Mouse (Mus musculus): ENCODE data around the gene Ralgapa2. TPM values are rescaled to one million over a fixed set of nuclear protein-coding genes. Genes with fewer than 3 reads are reported as not detected.

Ralgapa2 gene
- polyA plus RNA-seq, 1 experiment from 2014 or later, result 9.0 TPM

- Histone ChIP-seq H3K36me3 (ENCODE audit: control insufficient read depth, insufficient read depth, low read length) (no peaks in the 10 kb centered on the region), H3K9me3 (ENCODE audit: control insufficient read depth, low read length) (no peaks in the 10 kb centered on the region), H3K27me3 (ENCODE audit: control insufficient read depth, insufficient read depth, low read length) (no peaks in the 10 kb centered on the region), H3K9ac (ENCODE audit: low read length) (no peak overlapping the region), H3K4me2 (no peak overlapping the region), H3K4me3 (ENCODE audit: low read depth, low read length) (no peak overlapping the region), H3K27ac (ENCODE audit: low read depth, low read length) (no peak overlapping the region), H3K4me1 (ENCODE audit: control insufficient read depth, insufficient read depth, low read length) (no peaks in the 10 kb centered on the region)
- ATAC-seq (ENCODE audit: low FRiP score) (no peak), DNase-seq (ENCODE audit: low spot score, missing footprints) (no peak)
- WGBS, result 79% methylated on average over 8 of the region's 8 CpGs
These were observed 21.2 kb upstream of the Ralgapa2 start for GRCm38 (mm10) chr2:146533118-146533949.

DNA sequence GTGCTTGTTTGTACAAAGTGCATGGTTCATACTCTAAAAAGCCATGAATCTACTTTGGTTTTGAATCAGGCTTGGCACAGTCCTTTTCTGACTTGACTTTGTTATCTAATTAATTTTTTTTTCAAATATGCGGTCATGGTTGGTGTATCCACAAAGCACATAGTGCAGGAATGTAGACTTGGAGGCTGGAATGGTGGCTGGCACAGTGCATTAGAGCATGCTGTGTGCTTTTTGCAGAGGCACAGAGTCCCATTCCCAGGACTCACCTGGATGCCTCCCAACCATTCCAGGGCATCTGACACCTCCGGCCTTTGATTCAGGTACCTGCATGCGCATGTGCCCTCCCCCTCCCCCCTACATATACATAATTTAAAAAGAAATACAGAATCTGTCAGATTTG is 20.3 kb upstream of the Ralgapa2 start:
- WGBS, result 92% methylated on average over 3 of the region's 3 CpGs
- DNase-seq (ENCODE audit: low spot score, missing footprints) (no peak), ATAC-seq (ENCODE audit: low FRiP score) (no peak)
- Histone ChIP-seq H3K4me1 (ENCODE audit: control insufficient read depth, insufficient read depth, low read length) (no peaks in the 10 kb centered on the region), H3K9me3 (ENCODE audit: control insufficient read depth, low read length) (no peaks in the 10 kb centered on the region), H3K27me3 (ENCODE audit: control insufficient read depth, insufficient read depth, low read length) (no peaks in the 10 kb centered on the region), H3K4me3 (ENCODE audit: low read depth, low read length) (no peak overlapping the region), H3K9ac (ENCODE audit: low read length) (no peak overlapping the region), H3K27ac (ENCODE audit: low read depth, low read length) (no peak overlapping the region), H3K4me2 (no peak overlapping the region), H3K36me3 (ENCODE audit: control insufficient read depth, insufficient read depth, low read length) (no peaks in the 10 kb centered on the region)

DNA sequence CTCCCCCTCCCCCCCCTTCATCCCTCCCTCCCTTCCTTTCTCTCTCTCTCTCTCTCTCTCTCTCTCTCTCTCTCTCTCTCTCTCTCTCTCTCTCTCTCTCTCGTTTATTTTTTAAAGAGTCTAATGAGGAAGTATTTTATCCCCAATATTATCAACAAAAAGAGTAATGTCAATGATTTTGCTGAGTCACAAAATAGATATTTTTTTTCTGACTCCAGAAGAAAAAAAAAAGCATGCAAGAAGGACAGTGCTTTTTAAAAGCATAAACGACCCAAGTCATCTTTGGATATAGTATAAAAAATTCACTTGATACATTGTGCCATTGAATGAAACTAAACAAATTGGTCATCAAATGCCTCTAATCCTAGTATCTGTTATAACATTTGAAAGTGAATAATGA is 13.3 kb upstream of the Ralgapa2 start:
- no peaks in the 10 kb centered on the region for H3K9me3 ChIP-seq (ENCODE audit: control insufficient read depth, low read length)
- 67% methylated on average over 2 of the region's 2 CpGs for WGBS
- H3K4me2 ChIP-seq, result no peak overlapping the region
- no peak for DNase-seq (ENCODE audit: low spot score, missing footprints)
- H3K4me1 ChIP-seq (ENCODE audit: control insufficient read depth, insufficient read depth, low read length), result no peaks in the 10 kb centered on the region
- no peak overlapping the region for H3K4me3 ChIP-seq (ENCODE audit: low read depth, low read length)
- H3K9ac ChIP-seq (ENCODE audit: low read length), result no peak overlapping the region
- ATAC-seq (ENCODE audit: low FRiP score), result no peak
- H3K27me3 ChIP-seq (ENCODE audit: control insufficient read depth, insufficient read depth, low read length), result no peaks in the 10 kb centered on the region
- no peak overlapping the region for H3K27ac ChIP-seq (ENCODE audit: low read depth, low read length)
- H3K36me3 ChIP-seq (ENCODE audit: control insufficient read depth, insufficient read depth, low read length), result no peaks in the 10 kb centered on the region

- Histone ChIP-seq H3K4me2 (no peak overlapping the region), H3K4me3 (ENCODE audit: low read depth, low read length) (no peak overlapping the region), H3K36me3 (ENCODE audit: control insufficient read depth, insufficient read depth, low read length) (no peaks in the 10 kb centered on the region), H3K27ac (ENCODE audit: low read depth, low read length) (no peak overlapping the region), H3K4me1 (ENCODE audit: control insufficient read depth, insufficient read depth, low read length) (no peaks in the 10 kb centered on the region), H3K9me3 (ENCODE audit: control insufficient read depth, low read length) (no peaks in the 10 kb centered on the region), H3K9ac (ENCODE audit: low read length) (no peak overlapping the region), H3K27me3 (ENCODE audit: control insufficient read depth, insufficient read depth, low read length) (no peaks in the 10 kb centered on the region)
- WGBS, result 88% methylated on average over 4 of the region's 4 CpGs
- ATAC-seq (ENCODE audit: low FRiP score) (no peak), DNase-seq (ENCODE audit: low spot score, missing footprints) (no peak)
These were observed 12.7 kb upstream of the Ralgapa2 start for GRCm38 (mm10) chr2:146524685-146525415.

DNA sequence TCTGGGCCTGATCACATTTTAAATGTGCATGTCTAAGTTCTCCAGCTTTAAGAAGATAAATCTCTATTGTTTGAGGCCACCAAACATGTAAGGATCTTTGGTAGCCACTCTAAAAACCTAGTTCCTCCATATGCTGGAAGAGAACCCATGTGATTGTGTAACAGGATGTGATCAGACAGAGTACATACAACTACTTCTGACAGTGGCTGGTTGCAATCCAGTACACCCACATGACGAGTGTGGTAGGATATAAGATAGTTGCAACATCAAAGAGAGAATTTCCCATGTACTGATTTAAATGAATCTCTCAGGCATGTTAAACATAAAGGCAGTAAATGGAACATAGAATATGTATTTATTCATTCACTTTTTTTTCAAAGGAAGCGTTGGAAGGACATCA is 4.8 kb upstream of the Ralgapa2 start:
- H3K4me2 ChIP-seq, result no peak overlapping the region
- ATAC-seq (ENCODE audit: low FRiP score) (no peak), DNase-seq (ENCODE audit: low spot score, missing footprints) (no peak)
- 87% methylated on average over 2 of the region's 2 CpGs for WGBS
- H3K9me3 ChIP-seq (ENCODE audit: control insufficient read depth, low read length), result no peaks in the 10 kb centered on the region
- H3K4me1 ChIP-seq (ENCODE audit: control insufficient read depth, insufficient read depth, low read length), result no peaks in the 10 kb centered on the region
- no peaks in the 10 kb centered on the region for H3K27me3 ChIP-seq (ENCODE audit: control insufficient read depth, insufficient read depth, low read length)
- no peaks in the 10 kb centered on the region for H3K36me3 ChIP-seq (ENCODE audit: control insufficient read depth, insufficient read depth, low read length)
- no peak overlapping the region for H3K27ac ChIP-seq (ENCODE audit: low read depth, low read length)
- no peak overlapping the region for H3K4me3 ChIP-seq (ENCODE audit: low read depth, low read length)
- no peak overlapping the region for H3K9ac ChIP-seq (ENCODE audit: low read length)

DNA sequence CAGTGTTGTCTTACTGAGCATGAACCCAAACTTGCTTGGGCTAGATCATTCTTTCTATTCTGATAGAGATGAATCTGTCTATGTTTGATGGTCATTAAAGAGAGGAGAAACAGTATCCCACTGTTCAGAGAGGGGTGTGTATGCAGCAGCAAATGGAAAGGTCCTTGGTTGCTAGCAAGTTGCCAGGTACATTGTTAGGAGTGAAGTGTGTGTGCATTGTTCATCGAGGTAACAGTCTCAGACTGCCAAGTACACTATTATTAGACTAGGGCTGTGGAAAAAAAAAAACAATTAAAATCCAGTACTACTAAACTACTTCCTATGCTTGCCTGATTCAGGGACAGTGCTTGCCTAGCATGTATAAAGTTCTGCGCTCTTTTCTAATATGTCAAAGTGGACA is 2.9 kb upstream of the Ralgapa2 start:
- no peak for ATAC-seq (ENCODE audit: low FRiP score)
- WGBS, result 91% methylated on average over 2 of the region's 2 CpGs
- no peaks in the 10 kb centered on the region for H3K9me3 ChIP-seq (ENCODE audit: control insufficient read depth, low read length)
- H3K9ac ChIP-seq (ENCODE audit: low read length), result no peak overlapping the region
- H3K4me1 ChIP-seq (ENCODE audit: control insufficient read depth, insufficient read depth, low read length), result peaks cover 9% of the 10 kb centered on the region
- H3K27ac ChIP-seq (ENCODE audit: low read depth, low read length), result no peak overlapping the region
- no peak overlapping the region for H3K4me3 ChIP-seq (ENCODE audit: low read depth, low read length)
- DNase-seq (ENCODE audit: low spot score, missing footprints), result no peak
- no peak overlapping the region for H3K4me2 ChIP-seq
- no peaks in the 10 kb centered on the region for H3K27me3 ChIP-seq (ENCODE audit: control insufficient read depth, insufficient read depth, low read length)
- H3K36me3 ChIP-seq (ENCODE audit: control insufficient read depth, insufficient read depth, low read length), result no peaks in the 10 kb centered on the region

DNA sequence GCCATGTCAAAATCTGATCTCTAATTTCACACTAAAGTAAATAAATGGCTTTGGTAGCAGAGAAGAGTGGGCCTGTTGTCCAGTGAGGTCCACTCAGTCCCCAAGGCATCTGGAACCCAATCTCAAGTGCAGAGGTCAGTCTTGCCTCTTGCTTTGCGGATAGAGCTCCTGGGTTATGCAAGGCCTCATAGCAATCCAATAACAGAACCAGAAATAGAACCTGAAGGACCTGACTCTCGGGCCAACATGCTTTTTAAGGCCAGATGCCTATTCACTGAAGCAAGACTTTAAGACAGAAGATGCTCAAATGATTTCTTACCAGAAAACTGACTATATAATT is 407 bp upstream of the Ralgapa2 start:
- Histone ChIP-seq H3K9me3 (ENCODE audit: control insufficient read depth, low read length) (no peaks in the 10 kb centered on the region), H3K9ac (ENCODE audit: low read length) (peak overlapping the region; percentile 13; the same call in 1 of the 2 replicates), H3K4me2 (peak overlapping the region; percentile 32; the same call in 1 of the 2 replicates), H3K36me3 (ENCODE audit: control insufficient read depth, insufficient read depth, low read length) (no peaks in the 10 kb centered on the region), H3K27ac (ENCODE audit: low read depth, low read length) (no peak overlapping the region), H3K4me1 (ENCODE audit: control insufficient read depth, insufficient read depth, low read length) (peaks cover 9% of the 10 kb centered on the region), H3K27me3 (ENCODE audit: control insufficient read depth, insufficient read depth, low read length) (no peaks in the 10 kb centered on the region), H3K4me3 (ENCODE audit: low read depth, low read length) (peak overlapping the region; percentile 70; the same call in 1 of the 2 replicates)
- ATAC-seq (ENCODE audit: low FRiP score) (peak; percentile 1; the same call in 1 of the 2 replicates), DNase-seq (ENCODE audit: low spot score, missing footprints) (peak; percentile 87)
- 76% methylated on average over 2 of the region's 2 CpGs for WGBS

DNA sequence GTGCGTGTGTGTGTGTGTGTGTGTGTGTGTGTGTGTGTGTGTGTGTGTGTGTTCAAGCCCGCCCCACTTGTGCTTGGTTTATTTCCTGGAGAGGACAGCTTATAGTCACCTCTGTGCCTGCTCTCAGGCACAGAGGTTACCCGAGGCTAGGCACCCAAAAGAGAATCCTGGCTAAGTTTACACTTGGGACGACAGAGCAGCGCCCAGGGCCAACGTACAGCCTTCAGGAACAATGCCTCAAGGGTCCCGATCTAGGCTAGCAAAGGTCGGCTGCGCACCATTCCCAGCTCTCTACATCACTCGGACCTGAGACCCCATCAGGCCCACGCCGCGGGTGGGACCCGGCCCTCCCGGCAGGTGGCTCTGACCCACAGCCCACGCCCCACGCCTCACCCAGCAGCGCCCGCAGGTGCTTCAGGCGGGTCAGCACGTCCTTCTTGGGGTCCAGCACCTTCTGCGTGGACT is 711 bp downstream of the Ralgapa2 start:
- DNase-seq (ENCODE audit: low spot score, missing footprints), result no peak
- Histone ChIP-seq H3K4me3 (ENCODE audit: low read depth, low read length) (peak overlapping the region; percentile 70), H3K9me3 (ENCODE audit: control insufficient read depth, low read length) (no peaks in the 10 kb centered on the region), H3K27ac (ENCODE audit: low read depth, low read length) (peak overlapping the region; percentile 47), H3K27me3 (ENCODE audit: control insufficient read depth, insufficient read depth, low read length) (no peaks in the 10 kb centered on the region), H3K36me3 (ENCODE audit: control insufficient read depth, insufficient read depth, low read length) (no peaks in the 10 kb centered on the region), H3K4me1 (ENCODE audit: control insufficient read depth, insufficient read depth, low read length) (peaks cover 9% of the 10 kb centered on the region), H3K4me2 (peak overlapping the region; percentile 73), H3K9ac (ENCODE audit: low read length) (peak overlapping the region; percentile 88)
- under 1% methylated on average over 22 of the region's 22 CpGs for WGBS
- ATAC-seq (ENCODE audit: low FRiP score), result no peak

- Histone ChIP-seq H3K27ac (ENCODE audit: low read depth, low read length) (no peak overlapping the region), H3K9ac (ENCODE audit: low read length) (peak overlapping the region; percentile 88; the same call in 1 of the 2 replicates), H3K27me3 (ENCODE audit: control insufficient read depth, insufficient read depth, low read length) (no peaks in the 10 kb centered on the region), H3K9me3 (ENCODE audit: control insufficient read depth, low read length) (no peaks in the 10 kb centered on the region), H3K4me3 (ENCODE audit: low read depth, low read length) (peak overlapping the region; percentile 70), H3K4me1 (ENCODE audit: control insufficient read depth, insufficient read depth, low read length) (peaks cover 9% of the 10 kb centered on the region), H3K4me2 (peak overlapping the region; percentile 73), H3K36me3 (ENCODE audit: control insufficient read depth, insufficient read depth, low read length) (no peaks in the 10 kb centered on the region)
- DNase-seq (ENCODE audit: low spot score, missing footprints) (peak; percentile 88), ATAC-seq (ENCODE audit: low FRiP score) (no peak)
- 13% methylated on average over 1 of the region's 1 CpGs for WGBS
These were observed 1.4 kb downstream of the Ralgapa2 start for GRCm38 (mm10) chr2:146510780-146511179.
